Mouse (Mus musculus) liver, embryonic 14.5 days (tissue): ENCODE data around the gene Maml3.

Experiments
- CTCF ChIP-seq: IDR thresholded peaks from 2 replicates; pipeline ENCODE4 v1.5.1; 2016; ENCODE audit warnings: antibody characterized with exemption, low read depth, control low read depth
- EP300 ChIP-seq: IDR thresholded peaks from 2 replicates; pipeline ENCODE4 v1.6.1; 2016; ENCODE audit warnings: antibody characterized with exemption, low read depth

DNA sequence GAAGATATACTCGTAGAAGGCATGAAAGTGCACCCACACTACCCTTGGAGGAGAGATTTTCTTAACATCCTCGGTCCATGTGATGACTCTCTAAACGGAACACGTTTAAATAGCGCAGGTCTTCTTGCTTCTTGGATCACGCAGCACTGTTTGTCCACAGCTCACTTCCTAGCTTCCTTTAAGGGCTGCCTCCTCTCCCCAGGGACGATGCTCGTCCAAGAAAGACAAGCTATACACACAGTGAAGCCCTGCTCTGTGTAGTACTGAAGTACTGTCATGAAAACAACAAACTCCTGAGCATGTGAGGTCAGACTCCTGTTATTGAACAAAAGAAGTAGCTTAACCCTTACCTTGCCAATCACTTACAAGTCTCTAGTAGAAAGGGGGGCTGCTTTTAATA, 192.7 kb downstream of the Maml3 start:
- TF ChIP-seq CTCF (no peak), EP300 (no peak)
